Mouse (Mus musculus): ENCODE results near the gene Csk.

Gene Csk

GRCm38 (mm10) chr9:57637741-57638322 lies 15.6 kb downstream of the Csk start:
- DNase-seq (ENCODE audit: low spot score): no peak

DNA sequence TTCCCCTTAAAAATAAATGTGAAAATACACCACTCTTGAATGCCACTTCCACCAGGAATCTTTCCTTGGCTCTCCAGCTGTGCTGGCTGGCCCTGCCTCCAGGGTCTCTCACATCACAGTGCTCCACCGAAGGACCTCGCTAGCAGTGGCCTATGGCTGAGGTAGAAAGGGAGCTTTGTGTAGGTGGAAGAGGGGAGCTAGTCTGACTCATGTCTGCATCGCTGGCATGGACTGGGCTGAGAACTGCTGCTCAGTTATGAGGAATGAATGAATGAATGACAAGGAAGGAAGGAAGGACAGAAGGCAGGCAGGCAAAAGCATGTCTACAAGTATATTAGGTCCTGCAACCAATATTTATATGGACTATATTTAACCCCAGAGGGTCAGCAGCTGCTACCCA lies 16.2 kb downstream of the Csk start:
- no peak for DNase-seq (ENCODE audit: low spot score)

GRCm38 (mm10) chr9:57633481-57634024 lies 19.9 kb downstream of the Csk start:
- no peak for DNase-seq (ENCODE audit: low spot score)

DNA sequence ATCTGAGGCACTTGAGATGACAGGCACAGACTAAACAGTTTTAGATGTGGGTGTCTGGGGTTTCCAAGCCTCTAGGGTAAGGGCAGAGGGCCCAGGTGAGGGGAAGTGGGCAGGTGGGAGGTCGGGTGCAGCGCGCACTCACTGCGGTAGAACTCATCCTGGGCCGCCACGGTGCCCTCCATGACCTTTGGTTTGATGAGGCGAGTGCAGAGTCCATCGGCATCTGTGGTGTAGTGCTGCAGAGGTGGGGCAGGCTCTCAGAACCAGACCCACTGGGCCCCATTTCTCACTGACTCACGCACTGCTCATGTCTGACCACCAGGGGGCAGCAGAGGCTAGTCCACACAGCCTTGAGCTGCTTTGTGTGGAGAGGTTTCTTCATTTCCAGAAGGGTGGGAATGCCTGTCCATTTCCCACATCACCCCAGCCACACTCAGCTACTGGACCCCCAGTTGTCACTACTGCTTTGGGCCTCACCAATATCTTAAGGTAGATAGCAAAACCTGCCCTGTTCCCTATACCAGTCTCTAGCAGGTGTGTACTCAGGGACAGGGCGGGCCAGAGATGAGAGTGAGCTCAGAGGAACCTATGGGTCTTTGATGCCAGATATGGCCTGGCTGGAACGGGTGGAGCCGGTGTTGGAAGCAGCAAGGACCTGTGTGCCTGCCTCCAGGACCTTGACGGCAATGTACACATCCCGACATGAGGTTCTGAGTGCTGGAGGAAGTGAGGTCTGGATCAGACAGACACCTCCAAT lies 24.1 kb downstream of the Csk start:
- DNase-seq (ENCODE audit: low spot score): peak; percentile 85

GRCm38 (mm10) chr9:57628717-57629116 lies 24.7 kb downstream of the Csk start:
- no peak for DNase-seq (ENCODE audit: low spot score)

GRCm38 (mm10) chr9:57627892-57628291 lies 25.5 kb downstream of the Csk start:
- no peak for DNase-seq (ENCODE audit: low spot score)

DNA sequence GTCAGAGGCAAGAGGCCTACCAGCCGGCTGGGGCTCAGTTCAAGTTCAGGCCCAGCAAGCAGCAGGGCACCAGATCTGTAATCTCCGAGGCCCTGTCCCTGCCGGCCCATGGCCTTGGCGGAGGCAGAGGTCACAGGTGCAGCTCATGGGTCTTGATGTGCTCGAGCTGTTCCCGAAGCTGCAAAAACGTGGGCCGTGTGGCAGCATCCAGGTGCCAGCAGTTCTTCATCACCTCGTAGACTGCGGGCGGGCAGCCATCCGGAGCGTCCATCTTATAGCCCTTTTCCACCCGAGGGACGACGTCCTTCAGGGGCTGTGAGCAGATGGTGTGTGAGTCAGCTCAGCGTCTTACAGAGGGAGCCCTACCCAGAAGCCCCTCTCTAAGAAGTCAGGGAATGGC lies 26.2 kb downstream of the Csk start:
- no peak for DNase-seq (ENCODE audit: low spot score)

GRCm38 (mm10) chr9:57625674-57626500 lies 27.5 kb downstream of the Csk start:
- no peak for DNase-seq (ENCODE audit: low spot score)

DNA sequence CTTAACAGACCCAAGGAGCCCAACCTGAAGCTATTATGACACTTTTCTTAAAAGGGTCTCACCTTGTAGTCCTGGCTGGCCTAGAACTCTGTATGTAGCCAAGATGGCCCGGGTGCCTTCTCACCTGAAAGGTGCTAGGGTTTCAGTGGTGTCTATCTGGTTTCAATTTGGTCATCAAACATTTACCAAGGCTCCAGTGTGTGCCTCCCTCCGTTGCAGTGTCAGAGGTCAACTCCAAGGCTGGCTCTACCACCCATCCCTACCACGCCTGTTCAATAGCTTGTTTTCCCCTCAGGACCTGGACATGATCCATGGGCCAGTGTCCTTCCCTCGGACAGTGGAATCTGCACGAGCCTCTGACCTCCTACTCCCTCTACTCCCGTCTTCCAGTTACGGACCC lies 29.1 kb downstream of the Csk start:
- DNase-seq (ENCODE audit: low spot score): no peak

- DNase-seq (ENCODE audit: low spot score): no peak
Measured at GRCm38 (mm10) chr9:57620674-57621073, 32.8 kb downstream of the Csk start, which contains the start of gene Lman1l. Gene Lman1l, minus strand, starts transcription at chr9:57620774.

DNA sequence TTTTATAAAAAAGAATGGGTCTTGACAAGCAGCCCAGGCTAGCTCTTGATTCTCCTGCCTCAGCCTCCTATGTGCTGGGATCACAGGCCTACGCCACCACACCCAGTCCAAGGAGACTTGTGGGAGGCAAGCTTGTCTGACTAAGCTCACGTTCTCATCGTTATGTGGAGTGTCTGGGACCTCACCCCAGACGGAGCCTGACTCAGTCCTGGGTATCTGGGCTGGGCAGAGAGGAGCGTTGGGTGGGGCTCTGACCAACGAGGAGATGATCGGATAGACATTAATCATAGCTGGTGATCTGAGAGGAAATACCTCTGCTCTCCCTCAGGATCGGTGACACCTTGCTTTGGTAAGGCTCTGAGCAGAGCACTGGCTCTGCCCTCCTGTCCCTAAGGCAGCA lies 34.6 kb downstream of the Csk start:
- DNase-seq (ENCODE audit: low spot score): no peak

GRCm38 (mm10) chr9:57617556-57618169 lies 35.8 kb downstream of the Csk start:
- DNase-seq (ENCODE audit: low spot score): no peak

GRCm38 (mm10) chr9:57614786-57615185 lies 38.6 kb downstream of the Csk start:
- DNase-seq (ENCODE audit: low spot score): no peak

DNA sequence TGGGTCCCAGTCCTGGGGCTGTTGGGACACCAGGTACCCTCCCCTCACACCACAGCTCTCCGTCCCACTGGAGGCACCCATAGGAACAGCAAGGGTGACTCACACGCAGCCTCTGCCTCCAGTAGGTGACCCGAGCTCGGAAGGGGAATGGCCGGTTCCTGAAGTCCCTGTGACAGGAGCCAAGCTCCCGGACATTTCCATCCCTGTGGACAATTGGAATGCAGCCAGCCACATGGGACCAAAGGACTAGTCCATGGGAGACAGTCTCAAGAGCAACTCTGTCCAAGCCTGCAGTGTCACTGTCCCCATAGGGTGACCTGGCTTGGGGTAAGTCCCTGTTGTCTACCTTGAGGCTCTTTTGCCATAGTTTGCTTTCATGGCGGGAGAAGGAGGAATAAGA lies 39.5 kb downstream of the Csk start:
- DNase-seq (ENCODE audit: low spot score): no peak

GRCm38 (mm10) chr9:57612587-57612986 lies 40.8 kb downstream of the Csk start:
- DNase-seq (ENCODE audit: low spot score): no peak

- DNase-seq (ENCODE audit: low spot score): no peak
Measured at GRCm38 (mm10) chr9:57610359-57610826, 43.0 kb downstream of the Csk start.

- no peak for DNase-seq (ENCODE audit: low spot score)
Measured at GRCm38 (mm10) chr9:57609803-57610202, 43.6 kb downstream of the Csk start.

DNA sequence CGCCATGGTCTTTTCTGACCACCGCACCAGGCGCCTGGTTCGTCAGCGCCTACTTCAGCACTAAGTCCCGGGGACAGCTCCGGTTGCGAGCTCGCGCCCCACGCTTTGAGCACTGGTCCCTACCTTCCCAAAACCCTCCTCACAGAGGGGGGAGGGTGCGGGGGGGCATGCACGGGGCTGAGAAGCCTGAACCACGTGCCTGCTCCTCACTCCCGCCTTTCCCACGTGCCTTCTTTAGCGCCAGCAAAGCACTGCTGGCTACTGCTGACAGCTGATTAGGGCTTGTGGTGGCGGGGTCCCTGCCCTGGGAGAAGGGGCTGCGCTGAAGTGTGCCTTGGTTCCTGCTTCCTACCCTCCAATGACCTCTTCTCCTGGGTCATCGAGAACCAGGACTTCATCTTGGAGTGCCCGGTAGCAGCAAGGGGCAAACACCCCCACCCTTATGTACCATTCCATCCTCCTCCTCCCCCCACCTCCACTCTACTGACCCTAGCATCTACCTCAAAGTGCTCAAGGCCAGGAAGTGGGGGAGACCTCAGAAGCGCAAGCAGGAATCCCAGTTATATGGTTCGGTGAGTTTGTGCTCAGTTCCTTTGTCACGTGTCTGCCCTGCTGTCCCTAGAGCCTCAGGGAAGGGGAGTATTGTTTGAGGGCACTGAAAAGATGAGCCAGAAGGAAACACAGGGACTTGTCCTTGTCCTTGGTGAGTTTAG lies 47.1 kb downstream of the Csk start, which contains the start of gene Cplx3:
Cplx3 (minus strand) TSS at position 143 of the 713 bp plus-strand sequence.
- DNase-seq (ENCODE audit: low spot score): peak; percentile 76

GRCm38 (mm10) chr9:57605503-57605902 lies 47.9 kb downstream of the Csk start:
- peak; percentile 53 for DNase-seq (ENCODE audit: low spot score)

GRCm38 (mm10) chr9:57604875-57605274 lies 48.6 kb downstream of the Csk start:
- DNase-seq (ENCODE audit: low spot score): no peak

GRCm38 (mm10) chr9:57602098-57602497 lies 51.3 kb downstream of the Csk start:
- DNase-seq (ENCODE audit: low spot score): no peak

All from retina, embryonic 14.5 days (tissue).